Mouse (Mus musculus): ENCODE data around the gene Repin1.

- TF ChIP-seq TAL1 (IDR thresholded peaks at IDR 0.05; ENCODE audit: low read length) (no peak), GATA1 (IDR thresholded peaks at IDR 0.05; ENCODE audit: low read length) (no peak)
Measured at GRCm38 (mm10) chr6:48600594-48600993, 6.9 kb downstream of the Repin1 start.
